Mouse (Mus musculus): Measurements from ENCODE around the gene Nfix. TPM values are rescaled to one million over a fixed set of nuclear protein-coding genes. Genes with fewer than 3 reads are reported as not detected.

Gene Nfix
- polyA plus RNA-seq, 1 experiment from 2014 or later, result 0.49 TPM

DNA sequence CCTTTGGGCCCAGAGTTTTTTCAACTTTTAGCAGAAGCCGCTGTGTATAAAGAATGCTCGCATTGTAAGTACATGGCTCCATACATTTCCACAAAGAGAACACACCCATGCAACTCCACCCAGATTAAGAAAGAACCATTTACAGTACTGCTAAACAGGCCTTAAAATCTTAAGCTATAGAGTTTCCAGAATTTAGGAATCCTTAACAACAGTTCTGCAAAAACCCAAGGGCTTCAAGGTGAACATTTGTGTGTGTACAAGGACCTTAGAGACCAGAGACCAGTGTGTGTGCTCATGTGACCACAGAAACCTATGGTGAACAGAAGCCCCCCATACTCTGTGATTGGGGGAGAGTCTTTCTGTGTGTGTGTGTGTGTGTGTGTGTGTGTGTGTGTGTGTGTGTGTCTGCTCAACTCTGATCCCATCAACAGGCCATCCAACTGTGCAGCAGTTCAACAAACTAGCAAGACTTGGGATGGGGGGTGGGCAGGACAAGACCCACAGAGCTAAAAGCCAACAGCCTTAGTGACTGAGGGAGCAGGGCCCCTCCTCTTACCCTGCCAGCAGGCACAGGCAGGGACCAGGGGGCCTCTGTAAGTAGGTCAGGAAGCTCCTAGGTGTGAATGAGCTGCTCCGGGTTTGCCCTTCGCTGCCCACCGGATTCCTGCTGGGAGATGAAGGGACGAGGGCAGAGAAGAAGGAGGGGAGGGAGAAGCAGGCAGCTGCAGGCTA, 19.0 kb downstream of the Nfix start:
- WGBS, result 2% methylated on average over 6 of the region's 6 CpGs
- no peak overlapping the region for H3K27ac ChIP-seq (replicated peaks)
- DNase-seq (ENCODE audit: low spot score), result peak; percentile 36
- H3K27me3 ChIP-seq (ENCODE audit: low read depth, poor library complexity, severe bottlenecking), result peaks cover 100% of the 10 kb centered on the region
- H3K4me1 ChIP-seq, result peaks cover 2% of the 10 kb centered on the region; the same call in 1 of the 2 replicates
- H3K36me3 ChIP-seq, result no peaks in the 10 kb centered on the region
- no peak overlapping the region for H3K4me3 ChIP-seq
- no peaks in the 10 kb centered on the region for H3K9me3 ChIP-seq (replicated peaks)

- H3K27ac ChIP-seq (replicated peaks), result no peak overlapping the region
- H3K36me3 ChIP-seq, result no peaks in the 10 kb centered on the region
- H3K9me3 ChIP-seq (replicated peaks), result no peaks in the 10 kb centered on the region
- H3K27me3 ChIP-seq (ENCODE audit: low read depth, poor library complexity, severe bottlenecking), result peaks cover 100% of the 10 kb centered on the region
- WGBS, result 2% methylated on average over 13 of the region's 13 CpGs
- H3K4me3 ChIP-seq, result no peak overlapping the region
- peak; percentile 43 for DNase-seq (ENCODE audit: low spot score)
- peaks cover 6% of the 10 kb centered on the region; the same call in 1 of the 2 replicates for H3K4me1 ChIP-seq
These were observed 20.0 kb downstream of the Nfix start for GRCm38 (mm10) chr8:84780225-84780555.

DNA sequence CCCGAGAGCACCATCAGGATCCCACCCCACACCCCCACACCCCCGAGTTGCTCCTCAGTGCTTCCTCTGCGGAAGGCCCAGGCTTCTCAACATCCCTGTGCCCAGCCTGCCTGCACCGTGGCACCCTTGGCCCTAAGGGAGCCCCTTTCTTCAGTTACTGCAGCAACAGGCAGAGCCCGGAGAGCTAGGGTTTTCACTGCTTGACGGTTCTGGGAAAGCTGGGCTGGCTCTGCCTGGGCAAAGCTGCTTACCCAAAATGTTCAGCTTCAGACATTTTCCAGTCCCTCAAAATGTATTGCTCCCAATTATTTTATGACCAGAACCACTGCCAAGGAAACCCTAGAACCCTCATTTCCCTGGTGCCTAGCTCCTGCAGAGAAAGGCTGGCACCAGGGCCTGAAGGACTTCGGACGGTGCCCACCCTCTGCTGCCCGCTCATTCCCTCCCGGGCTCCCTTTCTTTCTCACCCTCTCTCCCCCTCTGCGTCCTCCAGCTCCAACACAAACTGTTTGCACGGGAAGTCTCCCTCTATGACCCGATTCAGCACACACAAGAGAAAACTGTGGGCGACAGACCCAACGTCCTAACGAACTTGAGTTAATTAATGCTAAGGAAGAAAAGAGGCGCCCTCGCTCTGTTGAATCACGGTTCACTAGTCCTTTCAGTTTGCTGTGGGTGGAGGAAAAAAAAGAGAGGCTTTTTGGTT, 20.5 kb downstream of the Nfix start:
- H3K27ac ChIP-seq (replicated peaks), result no peak overlapping the region
- 1% methylated on average over 19 of the region's 19 CpGs for WGBS
- no peaks in the 10 kb centered on the region for H3K36me3 ChIP-seq
- H3K9me3 ChIP-seq (replicated peaks), result no peaks in the 10 kb centered on the region
- H3K4me1 ChIP-seq, result peaks cover 9% of the 10 kb centered on the region
- H3K4me3 ChIP-seq, result no peak overlapping the region
- peaks cover 100% of the 10 kb centered on the region for H3K27me3 ChIP-seq (ENCODE audit: low read depth, poor library complexity, severe bottlenecking)
- peak; percentile 48 for DNase-seq (ENCODE audit: low spot score)

GRCm38 (mm10) chr8:84778638-84779380, 21.3 kb downstream of the Nfix start:
- Histone ChIP-seq H3K4me3 (no peak overlapping the region), H3K4me1 (peaks cover 17% of the 10 kb centered on the region), H3K36me3 (no peaks in the 10 kb centered on the region), H3K9me3 (replicated peaks) (no peaks in the 10 kb centered on the region), H3K27me3 (ENCODE audit: low read depth, poor library complexity, severe bottlenecking) (peaks cover 100% of the 10 kb centered on the region), H3K27ac (replicated peaks) (no peak overlapping the region)
- peak; percentile 40 for DNase-seq (ENCODE audit: low spot score)
- WGBS, result 1% methylated on average over 11 of the region's 11 CpGs

GRCm38 (mm10) chr8:84777899-84778637, 22.1 kb downstream of the Nfix start:
- no peak overlapping the region for H3K4me3 ChIP-seq
- H3K27me3 ChIP-seq (ENCODE audit: low read depth, poor library complexity, severe bottlenecking), result peaks cover 100% of the 10 kb centered on the region
- WGBS, result 4% methylated on average over 10 of the region's 10 CpGs
- H3K4me1 ChIP-seq, result peaks cover 23% of the 10 kb centered on the region
- no peaks in the 10 kb centered on the region for H3K9me3 ChIP-seq (replicated peaks)
- H3K27ac ChIP-seq (replicated peaks), result no peak overlapping the region
- no peaks in the 10 kb centered on the region for H3K36me3 ChIP-seq
- peak; percentile 45 for DNase-seq (ENCODE audit: low spot score)

DNA sequence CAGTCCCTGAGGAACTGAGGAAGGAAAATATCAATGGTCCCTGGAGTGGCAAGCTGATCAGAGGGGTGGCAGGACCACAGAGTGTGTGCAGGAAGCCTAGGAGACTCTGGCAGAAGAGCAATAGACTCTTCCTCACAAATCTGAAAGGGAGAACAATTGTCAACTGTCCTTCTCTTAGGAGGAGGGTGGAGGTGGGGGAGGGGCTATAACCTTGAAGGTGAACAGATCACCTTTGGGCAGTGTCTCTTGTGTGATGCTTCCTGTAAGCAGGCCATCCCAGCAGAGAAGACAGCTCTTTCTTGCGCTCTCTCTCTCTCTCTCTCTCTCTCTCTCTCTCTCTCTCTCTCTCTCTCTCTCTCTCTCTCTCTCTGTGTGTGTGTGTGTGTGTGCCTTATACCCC, 23.6 kb downstream of the Nfix start:
- Histone ChIP-seq H3K36me3 (no peaks in the 10 kb centered on the region), H3K4me1 (peaks cover 28% of the 10 kb centered on the region), H3K27me3 (ENCODE audit: low read depth, poor library complexity, severe bottlenecking) (peaks cover 100% of the 10 kb centered on the region), H3K27ac (replicated peaks) (no peak overlapping the region), H3K9me3 (replicated peaks) (no peaks in the 10 kb centered on the region), H3K4me3 (no peak overlapping the region)
- DNase-seq (ENCODE audit: low spot score), result no peak
- WGBS, result 0% methylated on average over 1 of the region's 1 CpGs

GRCm38 (mm10) chr8:84775621-84776113, 24.5 kb downstream of the Nfix start:
- Histone ChIP-seq H3K4me3 (no peak overlapping the region), H3K27me3 (ENCODE audit: low read depth, poor library complexity, severe bottlenecking) (peaks cover 100% of the 10 kb centered on the region)

GRCm38 (mm10) chr8:84775105-84775591, 25.0 kb downstream of the Nfix start:
- Histone ChIP-seq H3K36me3 (no peaks in the 10 kb centered on the region), H3K27ac (replicated peaks) (no peak overlapping the region), H3K4me3 (no peak overlapping the region), H3K4me1 (peaks cover 30% of the 10 kb centered on the region), H3K27me3 (ENCODE audit: low read depth, poor library complexity, severe bottlenecking) (peaks cover 100% of the 10 kb centered on the region), H3K9me3 (replicated peaks) (no peaks in the 10 kb centered on the region)
- peak; percentile 33 for DNase-seq (ENCODE audit: low spot score)
- under 1% methylated on average over 13 of the region's 13 CpGs for WGBS

More at GRCm38 (mm10) chr8:84775621-84776113, 24.5 kb downstream of the Nfix start:
- WGBS, result 0% methylated on average over 7 of the region's 7 CpGs
- no peak overlapping the region for H3K27ac ChIP-seq (replicated peaks)
- H3K4me1 ChIP-seq, result peaks cover 28% of the 10 kb centered on the region
- H3K9me3 ChIP-seq (replicated peaks), result no peaks in the 10 kb centered on the region
- H3K36me3 ChIP-seq, result no peaks in the 10 kb centered on the region
- peak; percentile 29 for DNase-seq (ENCODE audit: low spot score)

DNA sequence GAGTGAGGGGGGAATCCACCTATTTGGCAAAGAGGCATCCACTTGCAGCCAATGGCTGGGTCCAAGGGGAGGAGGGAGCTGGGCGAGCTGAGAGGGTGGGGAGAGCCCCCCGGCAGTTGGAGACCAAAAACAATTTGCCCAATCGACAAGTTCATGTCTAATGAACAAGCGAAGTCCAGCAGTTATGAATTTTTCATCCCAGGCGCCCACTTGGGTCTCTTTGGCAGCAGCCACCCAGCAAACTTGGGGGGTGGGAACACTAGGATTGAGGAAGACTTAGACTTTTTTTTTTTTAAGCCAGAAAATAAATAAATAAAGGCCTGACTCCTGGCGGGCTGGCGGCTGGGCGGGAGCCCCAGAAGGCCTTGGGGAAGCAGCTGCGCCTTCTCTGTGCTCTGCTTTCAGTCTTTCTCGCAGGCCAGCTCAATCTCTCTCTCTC, 25.7 kb downstream of the Nfix start:
- Histone ChIP-seq H3K9me3 (replicated peaks) (no peaks in the 10 kb centered on the region), H3K4me1 (peaks cover 31% of the 10 kb centered on the region), H3K36me3 (no peaks in the 10 kb centered on the region), H3K27ac (replicated peaks) (no peak overlapping the region), H3K27me3 (ENCODE audit: low read depth, poor library complexity, severe bottlenecking) (peaks cover 100% of the 10 kb centered on the region), H3K4me3 (no peak overlapping the region)
- under 1% methylated on average over 10 of the region's 10 CpGs for WGBS
- DNase-seq (ENCODE audit: low spot score), result peak; percentile 32

- H3K27ac ChIP-seq (replicated peaks), result no peak overlapping the region
- H3K4me3 ChIP-seq, result peak overlapping the region; percentile 26
- under 1% methylated on average over 17 of the region's 19 CpGs for WGBS
- peaks cover 100% of the 10 kb centered on the region for H3K27me3 ChIP-seq (ENCODE audit: low read depth, poor library complexity, severe bottlenecking)
- no peaks in the 10 kb centered on the region for H3K36me3 ChIP-seq
- H3K9me3 ChIP-seq (replicated peaks), result no peaks in the 10 kb centered on the region
- H3K4me1 ChIP-seq, result peaks cover 31% of the 10 kb centered on the region
- DNase-seq (ENCODE audit: low spot score), result peak; percentile 53
These were observed 26.3 kb downstream of the Nfix start for GRCm38 (mm10) chr8:84773833-84774232.

- H3K4me3 ChIP-seq, result no peak overlapping the region
- DNase-seq (ENCODE audit: low spot score), result no peak
These were observed 26.8 kb downstream of the Nfix start for GRCm38 (mm10) chr8:84773304-84773703.

GRCm38 (mm10) chr8:84772628-84773027, 27.5 kb downstream of the Nfix start:
- DNase-seq (ENCODE audit: low spot score), result no peak
- peaks cover 31% of the 10 kb centered on the region for H3K4me1 ChIP-seq
- no peaks in the 10 kb centered on the region for H3K36me3 ChIP-seq
- 2% methylated on average over 3 of the region's 3 CpGs for WGBS
- H3K4me3 ChIP-seq, result no peak overlapping the region
- H3K27me3 ChIP-seq (ENCODE audit: low read depth, poor library complexity, severe bottlenecking), result peaks cover 100% of the 10 kb centered on the region
- no peak overlapping the region for H3K27ac ChIP-seq (replicated peaks)
- no peaks in the 10 kb centered on the region for H3K9me3 ChIP-seq (replicated peaks)

More at GRCm38 (mm10) chr8:84773304-84773703, 26.8 kb downstream of the Nfix start:
- Histone ChIP-seq H3K27ac (replicated peaks) (no peak overlapping the region), H3K4me1 (peaks cover 31% of the 10 kb centered on the region), H3K27me3 (ENCODE audit: low read depth, poor library complexity, severe bottlenecking) (peaks cover 100% of the 10 kb centered on the region), H3K36me3 (no peaks in the 10 kb centered on the region), H3K9me3 (replicated peaks) (no peaks in the 10 kb centered on the region)
- under 1% methylated on average over 9 of the region's 9 CpGs for WGBS

All from midbrain, embryonic 10.5 days (tissue).